Mouse (Mus musculus) spleen, adult 2 months (tissue): ENCODE measurements around the gene Calr4.

Experiments
- CTCF ChIP-seq: fragments of 200-500 bp; IDR thresholded peaks from 2 replicates; pipeline ENCODE4 v1.5.1; 2011; ENCODE audit warnings: mild to moderate bottlenecking, inconsistent platforms; ENCODE audit not compliant: insufficient read depth, insufficient read length, insufficient replicate concordance; ENCODE audit errors: extremely low read depth
- POLR2A ChIP-seq: fragments of 200-500 bp; IDR thresholded peaks from 2 replicates; pipeline ENCODE4 v1.6.1; 2011; ENCODE audit warnings: low read depth, low read length, inconsistent platforms

GRCm38 (mm10) chr4:109207524-109207923, 26.8 kb upstream of the Calr4 start:
- TF ChIP-seq CTCF = no peak
- TF ChIP-seq POLR2A = no peak
